Comparison of ENCODE assay signal across 30 mouse cellular contexts in the genomic region with DNA sequence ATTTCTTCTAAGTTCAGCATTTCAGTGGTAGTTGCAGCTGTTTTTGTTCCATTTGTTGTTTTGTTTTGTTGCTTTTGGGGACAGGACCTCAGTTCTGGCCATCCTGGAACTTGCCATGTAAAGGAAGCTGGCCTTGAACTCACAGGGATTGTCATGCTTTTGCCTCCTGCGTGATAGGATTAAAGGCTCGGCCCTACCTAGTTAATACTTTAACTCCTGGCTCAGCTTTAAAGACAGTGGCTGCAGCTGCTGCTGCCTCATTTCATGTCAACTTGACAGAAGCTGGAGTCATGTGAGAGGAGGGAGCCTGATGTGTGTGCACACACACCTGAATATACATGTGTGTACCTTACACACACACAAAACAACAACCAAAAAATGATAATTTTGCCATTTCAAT. TPM values are rescaled to one million over a fixed set of nuclear protein-coding genes. Genes with fewer than 3 reads are reported as not detected.
DNase-seq lines count a peak whose midpoint lies in the region; ATAC-seq lines count a peak whose summit lies in the region.
"Had no signal": no experiment of that assay in that cellular context is flagged by ENCODE, and none has a peak within 500 bp of the region (broad histone marks: within the 10 kb centered on the region; RNA-seq: fewer than 3 reads in every experiment).

No protein-coding gene starts in this region.

- no peaks in the 10 kb centered on the region for H3K4me1 ChIP-seq in kidney, embryonic 14.5 days (ENCODE audit: control insufficient read depth, insufficient read depth, low read length)
- peaks cover 2% of the 10 kb centered on the region; the same call in 1 of the 2 replicates for H3K4me1 ChIP-seq in liver, embryonic 16.5 days (ENCODE audit: control insufficient read depth, low read depth, low read length)
- H3K4me1 ChIP-seq in liver, embryonic 11.5 days (replicated peaks; ENCODE audit: control insufficient read depth, insufficient read depth, low read length), result no peaks in the 10 kb centered on the region
- H3K4me1 ChIP-seq: embryonic facial prominence, embryonic 12.5 days; embryonic facial prominence, embryonic 15.5 days; heart, embryonic 10.5 days; heart, embryonic 13.5 days; hindbrain, embryonic 12.5 days; hindbrain, embryonic 15.5 days had no signal

- no peak overlapping the region for H3K4me3 ChIP-seq in kidney, embryonic 14.5 days (ENCODE audit: low read length)
- no peak overlapping the region for H3K4me3 ChIP-seq in liver, embryonic 16.5 days (ENCODE audit: low read depth, low read length)
- no peak overlapping the region for H3K4me3 ChIP-seq in liver, embryonic 11.5 days (ENCODE audit: low read depth, low read length)
- H3K4me3 ChIP-seq: embryonic facial prominence, embryonic 12.5 days; embryonic facial prominence, embryonic 15.5 days; heart, adult 2 months; heart, embryonic 10.5 days; heart, embryonic 13.5 days; hindbrain, embryonic 12.5 days; hindbrain, embryonic 15.5 days had no signal

- peaks cover 8% of the 10 kb centered on the region for H3K9me3 ChIP-seq in kidney, embryonic 14.5 days (ENCODE audit: control insufficient read depth, low read length)
- H3K9me3 ChIP-seq in liver, embryonic 16.5 days (replicated peaks; ENCODE audit: control insufficient read depth, low read length), result no peaks in the 10 kb centered on the region
- peaks cover 5% of the 10 kb centered on the region; the same call in 1 of the 2 replicates for H3K9me3 ChIP-seq in liver, embryonic 11.5 days (ENCODE audit: control insufficient read depth, low read length)

- WGBS in kidney, embryonic 14.5 days, result 76% methylated on average over 2 of the region's 2 CpGs
- 37% methylated on average over 2 of the region's 2 CpGs for WGBS in liver, embryonic 16.5 days (ENCODE audit: insufficient replicate concordance)
- 60% methylated on average over 2 of the region's 2 CpGs for WGBS in liver, embryonic 11.5 days

- no peak overlapping the region for H3K27ac ChIP-seq in kidney, embryonic 14.5 days (ENCODE audit: low read depth, low read length)
- no peak overlapping the region for H3K27ac ChIP-seq in liver, embryonic 16.5 days (ENCODE audit: low read length)
- no peak overlapping the region for H3K27ac ChIP-seq in liver, embryonic 11.5 days (ENCODE audit: low read depth, low read length)
- H3K27ac ChIP-seq: embryonic facial prominence, embryonic 12.5 days; embryonic facial prominence, embryonic 15.5 days; heart, adult 2 months; heart, embryonic 10.5 days; heart, embryonic 13.5 days; hindbrain, embryonic 12.5 days; hindbrain, embryonic 15.5 days had no signal

- H3K4me2 ChIP-seq in kidney, embryonic 14.5 days (replicated peaks; ENCODE audit: low read depth, low read length), result no peak overlapping the region
- H3K4me2 ChIP-seq in liver, embryonic 16.5 days (ENCODE audit: low read depth, low read length), result no peak overlapping the region
- no peak overlapping the region for H3K4me2 ChIP-seq in liver, embryonic 11.5 days
- H3K4me2 ChIP-seq: embryonic facial prominence, embryonic 12.5 days; embryonic facial prominence, embryonic 15.5 days; heart, embryonic 13.5 days; hindbrain, embryonic 12.5 days; hindbrain, embryonic 15.5 days had no signal

- DNase-seq in kidney, adult 11 months, result peak; percentile 56
- DNase-seq in kidney, adult 18-20 months, result no peak
- peak; percentile 70 for DNase-seq in kidney, adult 9 months
- no peak for DNase-seq in liver, embryonic 11.5 days (ENCODE audit: low spot score)
- no peak for DNase-seq in lung, postnatal 4 days
- DNase-seq: adrenal gland, postnatal 10 days; adrenal gland, postnatal 36 days; B cell, adult 2 months; cerebellum, adult 18-20 months; cerebellum, adult 9-11 months; cerebellum, postnatal 25 days; forebrain, postnatal 0 days; gastrocnemius, postnatal 25 days; heart, adult 2 months; heart, postnatal 14 days had no signal

- ATAC-seq in kidney, embryonic 14.5 days (ENCODE audit: low FRiP score, low TSS enrichment), result no peak
- 0 out of 2 replicates have a peak, but pooled peaks have one; percentile 25 for ATAC-seq in liver, embryonic 16.5 days (ENCODE audit: low read depth)
- no peak for ATAC-seq in liver, embryonic 11.5 days (replicated peaks; ENCODE audit: low FRiP score)
- ATAC-seq: forebrain, embryonic 14.5 days; forebrain, postnatal 0 days; Patski had no signal

- no peaks in the 10 kb centered on the region for H3K27me3 ChIP-seq in kidney, embryonic 14.5 days (ENCODE audit: control insufficient read depth, insufficient read depth, low read length)
- H3K27me3 ChIP-seq in liver, embryonic 16.5 days (ENCODE audit: control insufficient read depth, insufficient read depth, low read depth, low read length), result no peaks in the 10 kb centered on the region
- H3K27me3 ChIP-seq in liver, embryonic 11.5 days (replicated peaks; ENCODE audit: control insufficient read depth, insufficient read depth, low read length), result no peaks in the 10 kb centered on the region
- H3K27me3 ChIP-seq: CH12.LX; embryonic facial prominence, embryonic 12.5 days; embryonic facial prominence, embryonic 15.5 days; heart, embryonic 13.5 days; hindbrain, embryonic 12.5 days; hindbrain, embryonic 15.5 days; Patski had no signal

- no peaks in the 10 kb centered on the region for H3K36me3 ChIP-seq in kidney, embryonic 14.5 days (ENCODE audit: control insufficient read depth, insufficient read depth, low read length)
- H3K36me3 ChIP-seq in liver, embryonic 16.5 days (ENCODE audit: control insufficient read depth, insufficient read depth), result no peaks in the 10 kb centered on the region
- H3K36me3 ChIP-seq in liver, embryonic 11.5 days (ENCODE audit: control insufficient read depth, insufficient read depth, low read length), result no peaks in the 10 kb centered on the region
- H3K36me3 ChIP-seq: embryonic facial prominence, embryonic 12.5 days; embryonic facial prominence, embryonic 15.5 days; G1E; heart, embryonic 10.5 days; heart, embryonic 13.5 days; hindbrain, embryonic 12.5 days; hindbrain, embryonic 15.5 days had no signal

- no peak overlapping the region for H3K9ac ChIP-seq in kidney, embryonic 14.5 days (ENCODE audit: low read depth, low read length)
- no peak overlapping the region for H3K9ac ChIP-seq in liver, embryonic 16.5 days (ENCODE audit: low read depth, low read length)
- no peak overlapping the region for H3K9ac ChIP-seq in liver, embryonic 11.5 days (ENCODE audit: low read depth, low read length)
- H3K9ac ChIP-seq: embryonic facial prominence, embryonic 12.5 days; embryonic facial prominence, embryonic 15.5 days; forebrain, postnatal 0 days; heart, embryonic 13.5 days; hindbrain, embryonic 12.5 days; hindbrain, embryonic 15.5 days had no signal

RNA-seq across cellular contexts. Expression of gene Gm49366, which starts 5.3 kb away (rescaled TPM):
- polyA plus RNA-seq in kidney, embryonic 14.5 days (2014; fragmentation: Nextera tagmentation; extraction: Ambion mirVana), result not detected in 2 replicates
- polyA plus RNA-seq in liver, embryonic 16.5 days (2015; fragmentation: Nextera tagmentation; extraction: Ambion mirVana), result not detected in 2 replicates
- polyA plus RNA-seq in liver, embryonic 11.5 days (2014; fragmentation: Nextera tagmentation; extraction: Ambion mirVana), result not detected in 2 replicates
- polyA plus RNA-seq: embryonic facial prominence, embryonic 12.5 days; embryonic facial prominence, embryonic 15.5 days; forebrain, embryonic 11.5 days; forebrain, embryonic 14.5 days; forebrain, postnatal 0 days; G1E; gonadal fat pad, adult 2 months; heart, adult 2 months; heart, embryonic 10.5 days; heart, embryonic 13.5 days; heart, embryonic 16.5 days; hindbrain, embryonic 12.5 days; hindbrain, embryonic 15.5 days; Patski had no signal

RNA-seq across cellular contexts. Expression of gene Acot4, which starts 5.9 kb away (rescaled TPM):
- 1.3 and 3.4 TPM in 2 replicates for polyA plus RNA-seq in kidney, embryonic 14.5 days (2014; fragmentation: Nextera tagmentation; extraction: Ambion mirVana)
- 8.4 and 10.0 TPM in 2 replicates for polyA plus RNA-seq in liver, embryonic 16.5 days (2015; fragmentation: Nextera tagmentation; extraction: Ambion mirVana)
- 8.4 and 8.5 TPM in 2 replicates for polyA plus RNA-seq in liver, embryonic 11.5 days (2014; fragmentation: Nextera tagmentation; extraction: Ambion mirVana)
- polyA plus RNA-seq: G1E had no signal

RNA-seq across cellular contexts. Expression of gene Acot3, which starts 7.9 kb away (rescaled TPM):
- polyA plus RNA-seq in kidney, embryonic 14.5 days (2014; fragmentation: Nextera tagmentation; extraction: Ambion mirVana), result 0.55 and 0.79 TPM in 2 replicates
- 6.3 and 6.7 TPM in 2 replicates for polyA plus RNA-seq in liver, embryonic 16.5 days (2015; fragmentation: Nextera tagmentation; extraction: Ambion mirVana)
- polyA plus RNA-seq in liver, embryonic 11.5 days (2014; fragmentation: Nextera tagmentation; extraction: Ambion mirVana), result 3.0 and 3.8 TPM in 2 replicates
- polyA plus RNA-seq: embryonic facial prominence, embryonic 15.5 days; gonadal fat pad, adult 2 months had no signal

RNA-seq across cellular contexts. Expression of gene Acot5, which starts 25.1 kb away (rescaled TPM):
- polyA plus RNA-seq in kidney, embryonic 14.5 days (2014; fragmentation: Nextera tagmentation; extraction: Ambion mirVana), result not detected in 2 replicates
- polyA plus RNA-seq in liver, embryonic 16.5 days (2015; fragmentation: Nextera tagmentation; extraction: Ambion mirVana), result not detected in 2 replicates
- not detected in 2 replicates for polyA plus RNA-seq in liver, embryonic 11.5 days (2014; fragmentation: Nextera tagmentation; extraction: Ambion mirVana)
- polyA plus RNA-seq: embryonic facial prominence, embryonic 12.5 days; forebrain, embryonic 11.5 days; forebrain, embryonic 14.5 days; G1E; heart, adult 2 months; heart, embryonic 10.5 days; heart, embryonic 13.5 days; hindbrain, embryonic 12.5 days had no signal

RNA-seq across cellular contexts. Expression of gene Acot1, which starts 34.8 kb away (rescaled TPM):
- 48.9 and 55.2 TPM in 2 replicates for polyA plus RNA-seq in kidney, embryonic 14.5 days (2014; fragmentation: Nextera tagmentation; extraction: Ambion mirVana)
- 30.2 and 36.4 TPM in 2 replicates for polyA plus RNA-seq in liver, embryonic 16.5 days (2015; fragmentation: Nextera tagmentation; extraction: Ambion mirVana)
- polyA plus RNA-seq in liver, embryonic 11.5 days (2014; fragmentation: Nextera tagmentation; extraction: Ambion mirVana), result 42.9 and 44.2 TPM in 2 replicates
- polyA plus RNA-seq: G1E had no signal

Comparison
In these comparisons a context has a peak if more than half of its experiments do, and no peak if none do; other contexts are left out.
1. DNase-seq: peak in kidney, adult 11 months (single experiment) and kidney, adult 9 months (single experiment); none in kidney, adult 18-20 months (single experiment), liver, embryonic 11.5 days (single experiment) and lung, postnatal 4 days (0 of 2).